Mouse (Mus musculus) layer of hippocampus, adult 2 months (tissue): Measurements from ENCODE around the gene Bst2. TPM values are rescaled to one million over a fixed set of nuclear protein-coding genes. Genes with fewer than 3 reads are reported as not detected.

ENCODE experiments used
- DNase-seq, 2 experiments: peaks; one replicate each; pipeline ENCODE4 v3.0.0; 2022; ENCODE audit warnings: low spot score in 2 of 2
- H3K27ac ChIP-seq: fragments of 200-600 bp; 2 replicates; pipeline ENCODE4 v1.8.1; 2022
- H3K4me3 ChIP-seq: fragments of 200-600 bp; 2 replicates; pipeline ENCODE4 v1.8.1; 2022; ENCODE audit warnings: mild to moderate bottlenecking
- CTCF ChIP-seq: fragments of 200-600 bp; conservative IDR thresholded peaks from 2 replicates; pipeline ENCODE4 v1.8.1; 2022; ENCODE audit warnings: antibody characterized with exemption, mild to moderate bottlenecking, moderate library complexity
- total RNA-seq, 2 experiments: library from RNA; stranded (reverse); gene quantifications; 2 replicates each; pipeline ENCODE4 v1.2.3; 2021

The Bst2 gene
- total RNA-seq, 2 experiments from 2014 or later = 3.4 to 5.0 TPM

- DNase-seq = no peak
- Histone ChIP-seq H3K4me3 (no peak overlapping the region), H3K27ac (no peak overlapping the region)
- no peak for TF ChIP-seq CTCF
Observed at GRCm38 (mm10) chr8:71505326-71505725, 31.9 kb downstream of the Bst2 start.

DNA sequence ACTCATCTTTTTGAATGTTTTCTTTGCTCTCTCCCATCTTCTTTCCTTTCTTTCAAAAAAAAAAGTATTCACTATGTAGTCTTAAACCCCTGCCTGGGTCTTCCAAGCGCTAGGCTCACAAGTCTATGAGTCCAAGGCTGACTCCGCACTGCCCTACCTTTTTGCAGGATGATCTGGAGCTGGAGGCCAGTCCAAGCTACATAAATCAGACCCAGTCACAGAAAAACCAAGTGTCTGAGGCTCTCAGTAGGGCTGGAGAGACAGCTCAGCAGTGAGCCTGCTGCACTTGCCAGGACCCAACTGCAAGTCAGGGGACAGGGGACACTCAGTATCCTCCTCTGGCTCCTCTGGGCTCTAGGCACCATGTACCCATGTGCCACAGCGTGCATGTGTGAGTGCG lies 32.9 kb downstream of the Bst2 start:
- no peak for DNase-seq
- H3K27ac ChIP-seq = no peak overlapping the region
- no peak for TF ChIP-seq CTCF
- no peak overlapping the region for H3K4me3 ChIP-seq

DNA sequence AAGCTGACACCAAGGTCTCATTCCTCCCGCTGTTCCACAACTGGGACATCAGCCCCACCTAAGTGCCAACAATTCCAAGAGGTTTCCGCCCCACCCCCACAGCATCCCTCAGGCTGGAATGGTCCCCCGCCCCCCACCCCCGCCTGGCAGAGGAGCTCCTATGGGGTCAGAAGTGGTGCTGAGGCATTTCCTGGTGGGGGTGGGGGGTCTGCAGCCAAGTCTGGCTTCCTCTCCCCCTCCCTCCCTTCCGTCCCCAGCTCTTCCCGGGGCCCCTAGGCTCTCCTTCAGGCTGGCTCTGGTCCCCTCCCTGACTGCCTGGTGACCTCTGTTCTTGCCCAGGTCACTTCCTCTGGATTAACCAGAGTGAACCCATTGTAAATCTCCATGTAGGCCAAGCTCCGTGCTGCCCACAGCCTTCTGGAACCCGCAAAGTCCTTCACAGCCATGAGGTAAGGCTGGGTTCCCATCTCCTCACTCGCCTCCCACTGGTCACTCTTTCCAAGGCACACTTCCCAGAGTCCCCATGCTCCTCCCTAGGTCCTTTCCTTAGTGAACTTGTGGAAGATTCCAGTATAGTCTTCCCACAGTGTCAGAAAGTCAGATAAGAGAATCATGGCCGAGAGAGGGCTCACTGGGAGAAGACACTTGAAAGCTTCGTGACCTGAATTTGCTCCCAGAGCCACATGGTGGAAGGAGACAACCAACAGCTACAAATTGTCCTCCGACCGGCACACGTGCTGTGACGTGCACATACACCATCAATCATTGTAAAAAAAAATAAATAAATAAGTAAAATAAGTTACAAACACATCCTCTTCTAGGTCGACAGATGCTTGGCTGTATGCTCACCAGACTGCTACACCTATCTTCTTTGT lies 38.2 kb downstream of the Bst2 start:
- Histone ChIP-seq H3K27ac (no peak overlapping the region), H3K4me3 (no peak overlapping the region)
- no peak for TF ChIP-seq CTCF
- no peak for DNase-seq

DNA sequence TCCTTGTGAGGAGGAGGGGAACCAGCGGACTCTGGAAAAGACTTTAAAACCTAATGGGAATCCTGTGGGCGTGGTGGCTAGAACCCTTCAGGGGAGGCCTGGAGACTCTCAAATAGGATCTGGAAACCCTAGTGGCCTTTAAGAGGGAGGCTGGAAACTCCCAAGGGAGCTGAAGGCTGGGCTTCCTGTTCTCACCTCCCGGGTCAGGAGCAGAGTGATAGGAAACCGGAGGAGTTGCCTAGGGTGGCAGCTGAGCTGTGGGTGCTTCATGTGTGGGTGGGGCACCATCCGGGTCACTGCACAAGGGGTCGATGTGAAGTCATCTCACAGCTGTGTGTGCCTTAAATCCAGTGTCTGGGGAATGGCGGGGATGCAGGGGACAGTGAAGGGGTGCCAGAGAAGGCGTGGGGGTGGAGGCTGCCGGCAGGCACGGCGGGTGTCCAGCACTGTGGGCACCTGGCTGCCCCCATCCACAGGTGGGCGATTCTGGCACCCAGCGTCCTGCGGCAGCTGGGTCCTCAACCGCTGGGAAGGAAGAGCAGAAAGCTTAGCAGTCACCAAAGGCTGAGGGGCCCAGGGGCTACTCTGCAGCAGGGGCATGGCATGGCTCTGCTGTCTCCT lies 39.3 kb downstream of the Bst2 start:
- Histone ChIP-seq H3K27ac (no peak overlapping the region), H3K4me3 (no peak overlapping the region)
- DNase-seq = no peak
- no peak for TF ChIP-seq CTCF

DNA sequence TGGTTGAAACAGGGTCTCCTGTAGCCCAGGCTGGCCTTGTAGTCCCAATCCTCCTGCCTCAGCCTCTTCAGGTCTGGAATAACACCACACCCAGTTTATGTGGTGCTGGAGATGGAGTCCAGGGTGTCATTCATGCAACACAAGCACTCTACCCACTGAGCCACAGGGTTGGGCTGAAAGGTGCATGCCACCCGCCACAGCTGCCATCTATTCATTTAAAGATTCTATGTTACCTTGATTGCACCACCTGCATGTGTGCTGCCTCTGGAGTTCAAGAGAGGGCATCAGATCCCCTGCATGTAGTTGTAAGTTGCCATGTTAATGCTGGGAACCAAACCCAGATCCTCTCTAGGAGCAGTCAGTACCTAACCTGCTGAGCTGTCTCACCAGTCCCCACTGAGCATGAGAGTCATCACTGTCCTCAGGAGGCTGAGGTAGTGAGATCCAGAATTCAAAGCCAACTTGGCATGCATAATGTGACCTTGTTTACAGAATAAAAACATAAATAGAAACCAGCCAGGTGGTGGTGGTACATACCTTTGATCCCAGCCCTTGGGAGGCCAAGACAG lies 40.1 kb downstream of the Bst2 start:
- 0 out of 2 replicates have a peak overlapping the region, but pooled peaks have one; percentile 70 for H3K27ac ChIP-seq
- DNase-seq = no peak
- no peak overlapping the region for H3K4me3 ChIP-seq
- no peak for TF ChIP-seq CTCF

DNA sequence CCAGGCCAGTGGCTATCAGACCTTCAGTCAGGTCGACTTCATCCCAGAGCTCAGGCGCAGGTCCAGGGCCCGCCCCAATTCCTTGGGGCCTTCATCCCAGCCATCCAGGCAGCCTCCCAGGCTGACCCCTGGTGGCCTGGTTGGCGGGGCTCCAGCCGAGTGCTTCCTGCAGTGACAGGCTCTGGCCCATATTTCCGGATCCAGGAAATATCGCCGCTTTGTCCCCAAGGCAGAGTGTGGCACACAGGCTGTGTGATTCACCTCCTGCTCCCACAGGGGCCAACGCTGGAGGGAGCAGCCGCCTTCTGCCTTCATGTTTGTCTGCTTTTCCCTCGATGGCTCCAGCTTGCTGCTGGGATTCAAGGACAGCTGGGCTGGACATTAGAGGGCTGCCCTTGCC lies 40.8 kb downstream of the Bst2 start:
- no peak overlapping the region for H3K4me3 ChIP-seq
- H3K27ac ChIP-seq = peak overlapping the region; percentile 70
- TF ChIP-seq CTCF = peak; percentile 44
- DNase-seq = no peak

GRCm38 (mm10) chr8:71495811-71496210 lies 41.4 kb downstream of the Bst2 start:
- no peak for TF ChIP-seq CTCF
- DNase-seq = no peak
- Histone ChIP-seq H3K4me3 (no peak overlapping the region), H3K27ac (no peak overlapping the region)

DNA sequence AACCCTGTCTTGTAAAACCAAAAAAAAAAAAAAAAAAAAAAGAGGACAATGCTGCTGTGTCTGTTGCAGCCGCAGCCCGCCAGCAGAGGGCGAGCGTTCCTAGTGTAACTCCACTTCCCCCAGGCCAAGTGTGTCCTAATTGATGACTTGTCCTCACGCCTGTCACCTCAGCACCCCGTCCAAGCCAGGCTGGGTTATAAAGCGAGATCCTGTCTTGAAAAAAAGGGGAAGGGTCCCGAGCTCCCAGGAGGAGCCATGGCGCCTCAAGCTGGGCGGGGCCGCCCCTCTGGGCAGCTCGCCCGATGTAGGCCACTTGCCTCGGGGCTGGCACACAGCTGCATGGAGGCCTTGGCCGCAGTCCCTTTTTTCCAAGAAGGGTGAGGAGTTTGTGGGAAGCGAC lies 42.2 kb downstream of the Bst2 start:
- Histone ChIP-seq H3K4me3 (peak overlapping the region; percentile 42), H3K27ac (peak overlapping the region; percentile 16; the same call in 1 of the 2 replicates)
- peak; percentile 87 for TF ChIP-seq CTCF
- peak; percentile 70 to 78 for DNase-seq

- peak; percentile 46 for TF ChIP-seq CTCF
- H3K4me3 ChIP-seq = peak overlapping the region; percentile 90
- DNase-seq = peak; percentile 87 to 92
- peak overlapping the region; percentile 90 for H3K27ac ChIP-seq
Observed at GRCm38 (mm10) chr8:71488454-71488853, 48.8 kb downstream of the Bst2 start.

GRCm38 (mm10) chr8:71487691-71488445 lies 49.4 kb downstream of the Bst2 start, which contains the start of gene Gtpbp3:
Gene Gtpbp3 (plus strand): TSS chr8:71488103.
- no peak for TF ChIP-seq CTCF
- Histone ChIP-seq H3K27ac (peak within 1 kb of the TSS; percentile 90), H3K4me3 (peak within 1 kb of the TSS; percentile 90)
- DNase-seq = peak; percentile 71 to 82

DNA sequence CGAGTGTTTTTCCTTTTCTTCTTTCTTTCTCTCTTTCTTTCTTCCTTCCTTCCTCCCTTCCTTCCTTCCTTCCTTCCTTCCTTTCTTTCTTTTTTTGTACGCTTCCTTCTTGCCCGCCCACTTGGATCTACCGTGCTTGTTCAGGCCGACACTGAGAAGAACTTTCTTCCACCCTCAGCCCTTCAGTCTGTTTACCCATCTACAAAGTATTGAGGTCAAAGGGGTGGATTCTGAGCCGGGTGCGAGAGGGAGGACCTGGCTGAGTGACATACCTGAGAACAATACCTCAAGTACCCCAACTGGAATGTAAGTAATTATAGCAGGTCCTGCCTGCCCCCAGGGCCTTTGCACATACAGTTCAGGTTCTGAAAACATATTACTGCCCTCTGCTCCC lies 51.1 kb downstream of the Bst2 start:
- Histone ChIP-seq H3K4me3 (peak overlapping the region; percentile 97), H3K27ac (peak overlapping the region; percentile 96)
- no peak for DNase-seq
- no peak for TF ChIP-seq CTCF
